Mouse (Mus musculus) heart, adult 18-20 months (tissue): ENCODE results near the gene Adcyap1r1. TPM values are rescaled to one million over a fixed set of nuclear protein-coding genes. Genes with fewer than 3 reads are reported as not detected.

Experiments used
- DNase-seq, 2 experiments: peaks; one replicate each; pipeline ENCODE4 v3.0.0; 2021 to 2022; ENCODE audit warnings: mixed read lengths in 1 of 2
- total RNA-seq, 2 experiments: library from RNA; stranded (reverse); gene quantifications; 2 replicates each; pipeline ENCODE4 v1.2.3; 2021

Gene Adcyap1r1
- total RNA-seq, 2 experiments from 2014 or later = 4.9 to 6.1 TPM

DNA sequence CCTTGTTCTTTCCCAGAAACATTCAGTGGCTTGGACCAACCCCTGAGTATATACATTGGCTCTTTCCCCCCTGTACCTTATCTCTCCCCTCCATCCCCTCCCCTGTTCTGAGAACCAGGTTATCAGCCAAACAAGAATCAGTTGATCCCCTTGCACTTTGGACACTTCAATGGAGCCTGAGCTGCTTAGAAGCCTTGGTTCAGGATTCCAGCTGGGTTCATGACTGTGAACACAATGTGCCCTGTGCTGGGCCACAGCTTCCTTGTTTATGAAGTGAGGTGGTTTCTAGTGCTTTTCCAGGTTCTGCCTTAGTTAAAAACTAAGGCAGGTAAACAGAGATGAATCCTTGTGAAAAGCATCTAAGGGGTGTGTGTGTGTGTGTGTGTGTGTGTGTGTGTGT is 47.0 kb downstream of the Adcyap1r1 start:
- no peak for DNase-seq

DNA sequence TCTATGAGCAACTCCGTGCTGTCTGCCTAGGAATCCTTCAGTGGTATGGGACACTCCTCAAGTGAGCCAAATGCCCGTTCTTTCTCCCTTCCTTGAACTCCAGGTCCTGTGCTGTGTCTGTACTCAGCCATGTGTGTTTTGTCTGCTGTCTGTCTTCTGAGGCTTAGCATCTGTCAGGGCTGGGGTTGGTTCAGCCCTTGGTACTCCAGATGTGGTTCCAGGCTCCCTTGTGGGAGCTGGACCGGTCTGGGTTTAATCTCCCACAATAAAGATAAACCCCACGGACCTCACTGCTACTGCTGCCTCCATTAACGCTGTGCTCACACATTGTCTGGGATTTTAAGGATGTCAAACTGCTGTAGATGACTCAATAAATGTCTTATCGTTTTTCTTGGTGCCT is 49.3 kb downstream of the Adcyap1r1 start:
- DNase-seq = no peak

DNA sequence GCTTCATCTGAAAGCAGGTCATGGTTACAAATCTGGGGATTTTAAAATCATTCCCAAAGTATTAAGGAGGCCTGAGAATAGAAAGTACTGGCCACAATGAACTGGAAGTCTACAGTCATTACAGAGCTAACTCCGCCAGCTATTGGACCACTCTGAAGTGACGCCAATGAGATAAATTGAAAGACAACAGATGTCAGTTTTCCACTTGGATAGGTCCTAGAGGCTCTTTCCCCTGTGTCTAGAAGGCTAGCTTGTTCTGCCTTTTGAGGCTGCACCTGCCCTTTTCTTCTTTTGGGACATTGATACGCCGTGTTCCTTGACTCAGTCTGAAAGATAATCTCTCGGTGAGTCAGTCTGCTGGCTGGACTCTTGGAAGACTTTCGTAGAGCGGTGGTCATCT is 50.5 kb downstream of the Adcyap1r1 start:
- no peak for DNase-seq

DNA sequence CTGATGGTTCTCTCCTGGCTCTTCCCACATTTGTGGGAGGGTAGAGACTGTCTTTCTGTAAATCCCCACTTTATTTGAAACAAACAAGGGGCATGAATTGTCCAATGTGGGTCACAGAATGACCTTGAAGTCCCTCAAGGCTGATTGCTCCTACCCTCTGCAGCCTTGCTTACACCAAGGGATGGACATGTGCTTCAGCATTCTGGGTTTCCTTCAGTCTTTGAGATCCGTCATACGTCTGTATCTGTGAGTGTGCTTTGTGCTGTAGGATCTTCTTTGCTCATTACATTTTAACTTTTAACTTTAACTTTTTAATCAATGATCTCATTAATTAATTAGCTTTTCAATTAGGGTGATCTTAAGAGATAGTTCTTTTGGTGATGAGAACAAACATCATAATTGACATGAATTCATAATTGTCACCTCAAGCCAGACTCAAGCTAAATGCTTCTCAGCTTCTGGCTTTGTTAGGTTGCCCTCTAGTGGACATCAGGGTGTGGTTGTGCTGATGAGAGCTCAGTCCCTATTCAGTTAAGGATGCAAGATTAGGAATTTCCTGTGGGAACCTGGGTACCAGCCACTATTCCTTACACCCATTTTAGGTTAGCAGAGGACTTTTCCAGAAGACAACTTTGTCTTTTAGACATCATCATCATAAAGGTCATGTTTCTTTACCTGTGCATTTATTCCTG is 53.2 kb downstream of the Adcyap1r1 start:
- peak; percentile 60 to 83 for DNase-seq

DNA sequence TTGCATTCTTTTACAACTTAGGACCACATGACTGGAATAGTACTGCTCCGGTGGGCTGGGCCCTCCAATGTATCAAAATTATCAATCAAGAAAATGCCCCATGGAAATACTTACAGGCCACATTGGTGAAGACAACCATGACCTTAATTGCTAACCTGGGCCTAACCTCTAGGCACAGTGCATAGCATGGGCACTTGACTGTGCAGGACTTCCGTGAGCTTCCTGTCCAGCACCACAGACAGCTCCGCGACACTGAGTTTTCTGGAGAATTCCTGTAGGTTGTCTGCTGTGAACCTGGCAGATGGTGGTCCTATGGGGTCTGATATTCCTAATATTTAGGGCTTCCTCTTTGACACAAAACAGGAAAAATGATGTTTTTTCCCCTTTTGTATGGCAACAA is 54.7 kb downstream of the Adcyap1r1 start:
- no peak for DNase-seq

DNA sequence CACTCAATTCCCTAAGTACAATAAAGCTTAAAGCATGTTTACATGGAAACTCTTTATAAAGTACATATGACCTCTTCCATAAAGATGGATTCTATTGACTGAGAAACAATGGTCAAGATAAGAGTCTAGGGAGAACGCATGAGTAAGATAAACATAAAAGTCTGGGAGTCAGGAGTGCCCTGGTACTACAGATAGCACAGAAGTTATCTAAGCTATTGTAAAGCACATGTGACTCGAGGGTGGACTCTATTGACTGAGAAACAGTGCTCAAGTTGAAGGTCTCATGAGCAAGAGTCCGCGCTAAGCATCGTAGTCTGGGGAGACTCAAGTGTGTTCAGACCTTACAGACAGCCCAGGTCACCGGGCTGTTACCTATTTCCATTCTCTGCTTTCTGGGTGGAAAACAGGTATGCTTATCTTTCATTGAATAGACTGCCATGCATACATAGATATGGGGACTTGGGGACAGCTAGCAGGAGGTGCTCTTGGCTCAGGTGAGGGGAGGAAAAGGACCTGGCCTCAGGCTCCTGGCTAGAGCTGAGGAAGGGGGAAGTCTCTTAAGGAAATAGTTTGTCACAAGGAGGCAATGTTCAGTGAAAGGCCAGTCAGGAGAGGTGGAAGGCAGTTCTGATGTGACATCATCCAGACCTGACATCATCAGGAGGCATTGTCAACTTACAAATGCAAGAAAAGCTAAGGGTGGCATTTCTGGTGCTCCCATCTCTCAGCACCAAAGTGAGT is 57.5 kb downstream of the Adcyap1r1 start:
- DNase-seq = no peak

DNA sequence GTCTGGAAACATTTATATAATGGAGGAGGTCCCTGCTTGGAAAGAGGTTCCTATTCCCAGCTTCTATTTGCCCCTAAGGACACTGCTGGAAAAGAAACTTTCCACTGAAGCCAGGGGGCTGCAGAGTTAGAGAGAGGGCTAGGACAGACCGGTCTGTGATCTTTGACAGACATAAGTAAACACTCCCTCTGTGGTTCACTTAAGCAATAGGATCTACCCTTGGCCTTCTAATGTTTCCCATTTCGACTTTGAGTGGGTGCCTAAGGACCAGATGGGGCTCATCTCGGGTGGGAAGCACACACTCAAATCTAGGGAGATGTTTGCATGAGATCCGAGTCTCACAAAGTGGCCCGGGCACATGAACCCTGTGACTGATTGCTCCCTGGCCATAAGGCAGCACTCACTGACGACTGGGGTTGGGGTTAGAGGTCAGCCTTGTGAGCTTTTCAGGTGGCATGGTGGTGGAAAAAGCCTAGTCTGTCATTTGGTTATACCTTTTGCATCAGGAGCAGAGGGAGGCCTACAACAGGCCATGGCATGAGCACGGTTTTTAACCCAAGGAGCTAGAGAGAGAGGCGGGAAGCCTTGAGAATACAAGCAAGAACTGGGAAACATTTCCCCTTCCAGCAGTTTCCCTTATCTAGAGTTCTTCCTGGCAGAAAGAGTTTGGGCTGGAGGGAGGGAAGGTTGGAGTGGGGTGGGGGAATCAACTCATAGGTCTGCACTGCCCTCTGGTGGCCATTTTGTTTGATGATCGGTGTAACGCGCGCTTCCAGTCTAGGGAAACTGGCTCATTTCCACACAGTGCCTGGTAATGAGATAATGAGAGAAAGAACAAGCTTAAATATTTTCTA is 59.7 kb downstream of the Adcyap1r1 start:
- peak; percentile 87 to 95 for DNase-seq

DNA sequence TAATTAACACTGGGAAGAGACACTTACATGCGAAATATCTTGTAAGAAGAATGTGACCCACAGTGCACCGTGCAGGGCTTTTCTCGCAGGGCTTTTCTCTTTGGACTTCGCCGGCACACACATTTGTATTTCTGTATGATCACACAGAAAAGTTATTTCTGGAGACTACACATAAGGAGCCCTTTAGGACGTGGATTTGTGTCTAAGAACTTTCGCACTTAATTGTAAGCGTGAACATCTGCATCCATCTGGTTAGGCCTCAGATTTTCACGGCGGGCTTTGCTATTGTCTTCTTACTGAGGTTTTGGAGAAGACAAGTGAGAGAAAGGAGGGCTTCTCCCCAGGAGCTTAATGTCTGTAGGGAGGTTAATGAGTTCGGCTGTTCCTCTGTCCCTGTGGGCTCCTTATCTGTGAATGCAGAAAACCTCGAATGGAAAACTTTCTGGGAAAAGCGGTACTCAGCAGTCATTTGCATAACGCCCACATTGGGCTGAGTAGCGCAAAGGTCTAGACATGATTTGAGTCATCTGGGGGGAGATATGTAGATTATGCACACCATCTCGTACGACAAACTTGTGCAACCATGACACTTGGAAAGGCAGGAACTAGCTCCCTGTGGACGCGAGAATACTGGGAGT is 60.4 kb downstream of the Adcyap1r1 start:
- no peak for DNase-seq

DNA sequence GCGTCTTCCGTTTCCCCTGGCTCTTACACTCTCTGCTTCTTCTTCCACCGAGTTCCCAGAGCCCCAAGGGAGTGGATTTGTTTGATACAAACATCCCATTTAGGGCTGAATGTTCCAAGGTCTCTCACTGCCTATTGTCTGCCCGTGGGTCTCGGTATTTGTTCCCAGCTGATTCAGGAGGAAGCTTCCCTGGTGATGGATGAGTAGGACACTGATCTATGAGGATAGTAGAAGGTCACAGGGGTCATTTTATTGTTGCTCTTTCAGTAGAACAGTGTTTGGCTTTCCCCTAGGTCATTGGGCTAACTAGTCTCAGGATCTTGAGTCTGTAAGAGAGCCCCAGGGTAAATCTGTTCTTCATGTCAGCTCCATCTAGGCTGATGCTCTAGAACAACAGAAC is 61.7 kb downstream of the Adcyap1r1 start:
- DNase-seq = no peak

DNA sequence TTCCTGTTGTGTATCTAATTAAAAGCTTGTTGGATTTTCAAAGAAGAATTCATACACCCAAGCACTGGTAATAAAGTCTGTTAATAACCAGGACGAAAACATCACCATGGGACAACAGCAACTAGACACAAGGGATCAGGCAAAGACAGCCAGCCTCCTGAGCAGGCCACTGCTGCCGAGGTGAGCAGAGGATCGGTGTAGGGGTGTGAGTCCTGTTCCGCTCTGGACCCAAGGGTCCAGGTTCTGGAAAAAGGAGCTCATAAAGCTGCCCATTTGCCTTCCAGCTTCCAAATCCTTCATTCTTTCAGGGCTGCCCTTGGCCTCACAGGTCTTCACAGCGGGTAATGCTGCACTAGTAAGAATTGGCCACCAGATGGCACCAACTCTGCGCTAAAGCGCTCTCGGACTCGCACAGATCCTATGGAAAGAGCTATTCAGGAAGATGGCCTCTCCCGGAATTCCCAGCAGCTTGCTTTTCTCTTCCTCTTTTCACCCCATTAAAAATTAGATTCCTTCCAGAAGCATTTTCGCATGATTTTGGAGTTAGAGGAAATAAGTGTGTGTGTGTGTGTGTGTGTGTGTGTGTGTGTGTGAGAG is 67.9 kb downstream of the Adcyap1r1 start:
- peak; percentile 77 to 87 for DNase-seq

DNA sequence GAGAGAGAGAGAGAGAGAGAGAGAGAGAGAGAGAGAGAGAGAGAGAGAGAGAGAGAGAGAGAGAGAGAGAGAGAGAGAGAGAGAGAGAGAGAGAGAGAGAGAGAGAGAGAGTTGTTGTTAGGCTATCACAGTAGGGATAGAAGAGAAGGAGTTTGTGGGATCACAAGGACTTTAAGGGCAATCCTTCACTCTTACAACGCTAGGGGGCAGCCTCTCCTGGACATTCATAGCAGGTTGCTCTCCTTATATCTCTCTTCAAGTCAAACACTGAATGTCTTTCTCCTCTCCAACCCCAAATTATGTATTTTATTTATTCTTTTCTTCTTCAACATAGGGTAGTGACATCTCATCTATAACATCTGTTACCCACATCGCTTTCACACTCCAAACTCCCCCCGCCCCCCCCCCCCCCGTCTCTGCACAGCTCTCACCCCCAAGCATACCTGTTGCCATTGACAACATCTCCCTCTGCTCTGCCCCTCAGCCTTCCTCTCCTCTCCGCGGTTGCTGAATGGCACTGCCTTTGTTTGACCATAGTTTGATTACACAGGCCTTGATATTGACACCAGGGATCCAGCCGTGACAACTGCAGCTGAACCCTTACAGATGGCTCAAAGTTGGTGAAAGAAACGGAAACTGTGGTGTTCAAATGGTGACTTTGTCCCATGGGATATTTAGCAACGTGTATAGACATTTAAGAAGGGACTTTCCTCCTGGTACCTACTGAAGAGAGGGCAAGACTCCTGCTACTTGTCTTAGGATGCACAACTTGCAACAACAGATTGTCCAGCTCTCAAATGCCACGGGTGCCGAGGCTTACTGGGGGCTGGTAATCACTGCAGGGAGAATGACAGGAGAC is 68.7 kb downstream of the Adcyap1r1 start:
- DNase-seq = peak; percentile 33 to 68

DNA sequence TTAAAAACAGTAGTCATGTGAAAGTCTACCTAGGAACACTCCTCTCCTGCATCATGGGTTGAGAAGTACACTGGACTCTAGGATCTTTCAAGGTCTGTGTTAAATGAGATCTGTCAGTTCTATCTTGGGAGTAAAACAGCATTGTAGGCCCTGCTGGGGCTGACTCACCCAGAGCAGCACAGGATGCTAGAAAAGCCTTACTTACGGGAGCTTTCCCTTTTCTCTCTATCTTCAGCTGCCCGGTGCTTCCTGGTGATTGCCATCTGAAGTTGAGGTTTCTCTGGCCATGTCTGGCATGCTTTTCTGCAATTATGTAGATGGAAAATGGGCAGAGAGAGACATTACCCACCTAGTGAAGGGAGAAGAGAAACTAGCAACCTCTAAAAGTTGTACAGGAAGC is 84.7 kb downstream of the Adcyap1r1 start:
- DNase-seq = no peak

DNA sequence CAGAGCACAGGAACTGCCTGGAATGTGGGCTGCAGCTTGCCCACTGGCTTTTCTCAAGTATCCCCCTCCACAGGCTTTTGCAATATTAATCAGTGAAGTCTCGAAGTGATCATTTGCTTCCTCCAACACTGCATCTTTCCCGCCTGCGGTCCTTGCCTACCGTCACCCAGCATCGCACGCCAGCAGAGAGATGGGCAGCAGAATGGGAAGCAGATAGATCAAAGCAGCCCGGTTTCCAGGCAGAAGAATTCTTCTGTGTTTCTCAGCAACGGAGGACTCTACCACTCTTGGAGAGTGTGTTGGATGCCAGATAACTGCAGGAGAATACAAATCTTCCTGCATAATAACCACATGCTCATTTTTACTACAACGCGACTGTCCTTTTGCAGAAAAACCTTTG is 87.4 kb downstream of the Adcyap1r1 start:
- no peak for DNase-seq

DNA sequence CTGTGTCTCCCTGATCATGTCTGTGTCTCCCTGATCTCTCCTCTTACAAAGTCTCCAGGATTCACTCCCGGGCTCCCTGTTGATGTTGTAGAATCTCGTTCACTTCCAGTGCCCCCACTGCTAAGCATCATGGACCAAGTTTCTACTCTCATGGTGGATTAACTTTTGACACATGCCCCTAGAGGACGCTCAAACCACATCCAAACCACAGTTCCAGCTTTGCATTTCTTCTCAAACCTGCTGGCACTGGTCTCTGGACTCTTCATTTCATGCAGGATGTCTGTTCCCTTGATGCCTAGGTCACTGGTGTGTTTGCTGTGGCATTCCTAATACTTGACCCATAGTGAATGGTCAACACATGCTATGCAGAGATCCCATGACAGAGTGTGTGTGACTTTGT is 90.6 kb downstream of the Adcyap1r1 start:
- peak in 1 of 2 experiments; percentile 4 for DNase-seq

DNA sequence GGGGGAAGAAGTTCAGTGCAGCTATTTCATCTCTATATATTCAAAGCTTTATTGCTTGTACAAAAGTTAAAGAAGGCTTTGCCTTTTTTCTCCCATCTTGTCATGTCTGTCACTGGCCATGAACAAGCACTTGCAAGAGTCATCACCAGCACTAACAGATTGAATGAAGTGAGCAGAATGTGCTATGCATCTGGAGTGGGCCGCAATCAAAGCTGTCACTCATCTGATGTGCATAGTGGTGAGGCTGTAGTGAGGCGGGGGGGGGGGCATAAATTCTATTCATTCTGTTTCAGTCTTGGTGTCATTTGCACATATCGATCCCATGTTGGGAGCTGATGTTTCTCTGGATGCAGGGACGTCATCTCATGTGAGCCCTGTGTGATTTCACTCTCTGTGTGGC is 91.6 kb downstream of the Adcyap1r1 start:
- no peak for DNase-seq

DNA sequence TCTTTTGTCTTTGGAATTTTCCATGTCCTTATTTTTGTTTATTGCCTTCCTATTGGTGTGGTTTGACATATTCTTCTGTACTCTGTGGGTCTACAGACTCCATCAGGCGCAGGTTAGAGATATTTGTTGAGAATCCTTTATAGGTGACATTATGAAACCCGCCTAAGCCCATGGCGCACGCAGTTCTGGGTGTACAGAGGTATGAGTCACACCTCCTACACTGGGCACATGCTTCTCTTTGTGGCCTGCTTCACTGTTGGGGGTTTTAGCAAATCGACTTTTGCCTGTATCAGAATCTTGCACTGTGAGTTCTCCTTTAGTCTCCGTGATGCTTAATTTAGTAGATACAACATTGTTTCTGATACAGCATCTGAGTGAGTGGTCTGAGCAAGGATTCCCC is 97.4 kb downstream of the Adcyap1r1 start:
- DNase-seq = no peak

DNA sequence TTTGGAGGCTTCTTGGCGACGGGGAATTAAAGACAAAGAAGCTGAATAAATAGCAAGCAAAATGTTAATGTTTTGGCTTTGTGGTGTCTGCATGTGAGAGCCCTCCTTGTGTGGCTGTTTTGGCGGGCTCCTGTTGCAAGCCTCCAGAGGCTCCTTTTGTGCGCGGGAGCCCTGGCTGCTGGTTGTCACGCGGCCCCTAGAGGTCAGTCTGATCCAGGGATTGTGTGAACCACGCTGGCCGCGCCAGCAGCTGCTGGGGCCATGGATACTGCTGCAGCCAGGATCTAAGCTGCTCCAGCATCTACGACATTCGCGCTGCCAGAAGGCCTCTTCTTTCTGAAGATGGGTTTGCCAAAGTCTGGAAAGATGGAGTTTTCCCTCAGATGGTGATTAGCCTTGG is 99.1 kb downstream of the Adcyap1r1 start:
- peak; percentile 13 to 40 for DNase-seq
